Mouse (Mus musculus) liver, adult 2 months (tissue): Measurements from ENCODE around the gene Gpr37l1. TPM values are rescaled to one million over a fixed set of nuclear protein-coding genes. Genes with fewer than 3 reads are reported as not detected.

Experiments
- DNase-seq: peaks from one replicate; pipeline ENCODE4 v3.0.0-alpha.2; 2011; ENCODE audit warnings: low read depth, low spot score; ENCODE audit errors: extremely low read depth
- H3K27ac ChIP-seq: fragments of 200-500 bp; replicated peaks from 2 replicates; pipeline ENCODE4 v1.5.1; 2012; ENCODE audit warnings: low read depth, mild to moderate bottlenecking, control low read depth, inconsistent platforms, low read length; ENCODE audit not compliant: insufficient read depth
- H3K27me3 ChIP-seq: fragments of 200-500 bp; 2 replicates; pipeline ENCODE4 v1.6.1; 2012; ENCODE audit warnings: mild to moderate bottlenecking, moderate library complexity, low read length, inconsistent platforms; ENCODE audit not compliant: control insufficient read depth, insufficient read depth
- H3K36me3 ChIP-seq: fragments of 200-500 bp; 2 replicates; pipeline ENCODE4 v1.6.1; 2012; ENCODE audit warnings: low read length, inconsistent platforms; ENCODE audit not compliant: control insufficient read depth, insufficient read depth
- H3K4me1 ChIP-seq: fragments of 200-500 bp; 2 replicates; pipeline ENCODE4 v1.6.1; 2011; ENCODE audit warnings: low read length; ENCODE audit not compliant: control insufficient read depth, insufficient read depth
- H3K4me3 ChIP-seq: fragments of 200-500 bp; 2 replicates; pipeline ENCODE4 v1.5.1; 2011; ENCODE audit warnings: low read depth, mild to moderate bottlenecking, control low read depth, low read length, moderate library complexity; ENCODE audit not compliant: insufficient read depth
- H3K79me2 ChIP-seq: fragments of 200-500 bp; 2 replicates; pipeline ENCODE4 v1.6.1; 2012; ENCODE audit warnings: inconsistent platforms, mild to moderate bottlenecking, low read length, moderate library complexity; ENCODE audit not compliant: control insufficient read depth, insufficient read depth
- H3K9ac ChIP-seq: fragments of 200-500 bp; 2 replicates; pipeline ENCODE4 v1.6.1; 2012; ENCODE audit warnings: low read depth, mild to moderate bottlenecking, control low read depth, inconsistent platforms, low read length
- CTCF ChIP-seq: fragments of 200-500 bp; IDR thresholded peaks from 2 replicates; pipeline ENCODE4 v1.5.1; 2011; ENCODE audit warnings: low read depth, low read length, control low read depth
- POLR2A ChIP-seq: fragments of 200-500 bp; IDR thresholded peaks from 2 replicates; pipeline ENCODE4 v1.6.1; 2011; ENCODE audit warnings: low read length, control low read depth; ENCODE audit not compliant: insufficient read depth; ENCODE audit errors: extremely low read depth
- WGBS: fragments of 180-500 bp; shearing (Covaris S2); methylation state at CpG from one replicate; pipeline ENCODE4 v1.1.7; 2018; 5-methylcytosine and 5-hydroxymethylcytosine counted together
- polyA plus RNA-seq: library from polyadenylated mRNA; depleted of rRNA; stranded (reverse); fragments of >200 nt; gene quantifications from 2 replicates; pipeline ENCODE4 v1.2.3, GENCODE M21; 2012
- total RNA-seq: library from RNA; depleted of rRNA; stranded (reverse); fragments of >200 nt; gene quantifications from 2 replicates; pipeline ENCODE4 v1.2.3, GENCODE M21; 2014

Gpr37l1 gene
- total and polyA plus RNA-seq, 2 experiments = not detected

- TF ChIP-seq POLR2A (no peak), CTCF (peak; percentile 33; the same call in 1 of the 2 replicates)
- no peaks in the 10 kb centered on the region for H3K79me2 ChIP-seq
- no peak overlapping the region for H3K9ac ChIP-seq
- no peak for DNase-seq
- H3K27me3 ChIP-seq = no peaks in the 10 kb centered on the region
- H3K27ac ChIP-seq = no peak overlapping the region
- H3K4me3 ChIP-seq = no peak overlapping the region
- H3K36me3 ChIP-seq = no peaks in the 10 kb centered on the region
- peaks cover 11% of the 10 kb centered on the region for H3K4me1 ChIP-seq
- WGBS = 86% methylated on average over 7 of the region's 7 CpGs
Measured at GRCm38 (mm10) chr1:135171202-135171601, 3.7 kb upstream of the Gpr37l1 start.

- no peaks in the 10 kb centered on the region for H3K27me3 ChIP-seq
- no peak overlapping the region for H3K4me3 ChIP-seq
- peak; percentile 40 for DNase-seq
- peaks cover 11% of the 10 kb centered on the region for H3K4me1 ChIP-seq
- peak overlapping the region; percentile 78 for H3K27ac ChIP-seq
- TF ChIP-seq CTCF = no peak
- TF ChIP-seq POLR2A = no peak
- WGBS = 29% methylated on average over 10 of the region's 10 CpGs
- peak overlapping the region; percentile 3 for H3K9ac ChIP-seq
- H3K36me3 ChIP-seq = no peaks in the 10 kb centered on the region
- no peaks in the 10 kb centered on the region for H3K79me2 ChIP-seq
Measured at GRCm38 (mm10) chr1:135170299-135170698, 2.8 kb upstream of the Gpr37l1 start.

GRCm38 (mm10) chr1:135169556-135170224 lies 2.2 kb upstream of the Gpr37l1 start:
- WGBS = 12% methylated on average over 12 of the region's 12 CpGs
- H3K4me3 ChIP-seq = no peak overlapping the region
- H3K4me1 ChIP-seq = peaks cover 11% of the 10 kb centered on the region
- H3K27ac ChIP-seq = peak overlapping the region; percentile 78
- DNase-seq = peak; percentile 95
- peak overlapping the region; percentile 3 for H3K9ac ChIP-seq
- no peaks in the 10 kb centered on the region for H3K79me2 ChIP-seq
- no peaks in the 10 kb centered on the region for H3K36me3 ChIP-seq
- TF ChIP-seq POLR2A (no peak), CTCF (0 out of 2 replicates have a peak, but pooled peaks have one; percentile 5)
- H3K27me3 ChIP-seq = no peaks in the 10 kb centered on the region

- Histone ChIP-seq H3K4me3 (no peak overlapping the region), H3K36me3 (no peaks in the 10 kb centered on the region), H3K27ac (peak overlapping the region; percentile 72), H3K9ac (no peak overlapping the region), H3K79me2 (no peaks in the 10 kb centered on the region), H3K27me3 (no peaks in the 10 kb centered on the region), H3K4me1 (peaks cover 11% of the 10 kb centered on the region)
- peak; percentile 39 for DNase-seq
- 80% methylated on average over 10 of the region's 10 CpGs for WGBS
- TF ChIP-seq CTCF (no peak), POLR2A (no peak)
Measured at GRCm38 (mm10) chr1:135168453-135169200, 1.1 kb upstream of the Gpr37l1 start.

GRCm38 (mm10) chr1:135162720-135163119 lies 4.8 kb downstream of the Gpr37l1 start:
- H3K27me3 ChIP-seq = no peaks in the 10 kb centered on the region
- no peak overlapping the region for H3K9ac ChIP-seq
- H3K36me3 ChIP-seq = no peaks in the 10 kb centered on the region
- H3K4me1 ChIP-seq = no peaks in the 10 kb centered on the region
- no peak overlapping the region for H3K4me3 ChIP-seq
- no peak for DNase-seq
- 84% methylated on average over 6 of the region's 6 CpGs for WGBS
- TF ChIP-seq POLR2A = no peak
- no peak for TF ChIP-seq CTCF
- H3K79me2 ChIP-seq = no peaks in the 10 kb centered on the region
- H3K27ac ChIP-seq = no peak overlapping the region
